Mouse (Mus musculus) forebrain, postnatal 0 days (tissue): ENCODE results near the gene Ngrn. TPM values are rescaled to one million over a fixed set of nuclear protein-coding genes. Genes with fewer than 3 reads are reported as not detected.

Experiments used
- ATAC-seq: fragments of 200-750 bp; cut with Nextera tagmentation; 2 replicates; pipeline ENCODE4 v1.8.0; 2017; ENCODE audit warnings: mild to moderate bottlenecking, moderate library complexity
- DNase-seq: peaks from one replicate; pipeline ENCODE4 v3.0.0-alpha.2; 2015
- H3K27ac ChIP-seq: fragments of 300-500 bp; sonication (generic); 2 replicates; pipeline ENCODE4 v1.5.1; 2014; ENCODE audit warnings: low read depth, mild to moderate bottlenecking, antibody characterized with exemption, low read length, moderate library complexity, mixed read lengths
- H3K27me3 ChIP-seq: fragments of 300-500 bp; sonication (generic); 2 replicates; pipeline ENCODE4 v1.6.1; 2014; ENCODE audit warnings: mild to moderate bottlenecking, low read length, mixed read lengths; ENCODE audit not compliant: insufficient read depth
- H3K36me3 ChIP-seq: fragments of 300-500 bp; sonication (generic); 2 replicates; pipeline ENCODE4 v1.6.1; 2014; ENCODE audit warnings: mild to moderate bottlenecking, moderate library complexity; ENCODE audit not compliant: insufficient read depth
- H3K4me1 ChIP-seq: fragments of 300-500 bp; sonication (generic); 2 replicates; pipeline ENCODE4 v1.6.1; 2014; ENCODE audit warnings: antibody characterized with exemption; ENCODE audit not compliant: insufficient read depth
- H3K4me2 ChIP-seq: fragments of 300-500 bp; sonication (generic); 2 replicates; pipeline ENCODE4 v1.6.1; 2014; ENCODE audit warnings: low read depth, mild to moderate bottlenecking, moderate library complexity
- H3K4me3 ChIP-seq: fragments of 300-500 bp; sonication (generic); 2 replicates; pipeline ENCODE4 v1.5.1; 2014; ENCODE audit warnings: low read depth, low read length, mixed read lengths
- H3K9ac ChIP-seq: fragments of 300-500 bp; sonication (generic); 2 replicates; pipeline ENCODE4 v1.6.1; 2014; ENCODE audit warnings: mild to moderate bottlenecking
- H3K9me3 ChIP-seq: fragments of 300-500 bp; sonication (generic); 2 replicates; pipeline ENCODE4 v1.6.1; 2016; ENCODE audit warnings: low read length
- CTCF ChIP-seq: sonication (generic); IDR thresholded peaks from 2 replicates; pipeline ENCODE4 v1.5.1; 2016; ENCODE audit warnings: antibody characterized with exemption, control low read depth, low read depth
- WGBS: fragments of 180-500 bp; shearing (Covaris S2); extraction: QIAGEN DNeasy Blood & Tissue Kit; methylation state at CpG from one replicate; pipeline ENCODE4 v1.1.7; 2014; 5-methylcytosine and 5-hydroxymethylcytosine counted together
- polyA plus RNA-seq: library from polyadenylated mRNA; unstranded; fragments of >200 nt; fragmentation: Nextera tagmentation; extraction: Ambion mirVana; gene quantifications from 2 replicates; pipeline ENCODE4 v1.2.1, GENCODE M21; 2015
- total RNA-seq: library from RNA; depleted of rRNA; stranded (reverse); fragments of >200 nt; gene quantifications from 2 replicates; pipeline ENCODE4 v1.2.3, GENCODE M21; 2014; rRNA removed

The Ngrn gene
- total RNA-seq (67.2 and 74.9 TPM in 2 replicates), polyA plus RNA-seq (71.4 and 72.0 TPM in 2 replicates)

GRCm38 (mm10) chr7:80260625-80261371 lies at the start of gene Ngrn:
TSS of gene Ngrn (plus strand) at chr7:80261215.
- H3K4me2 ChIP-seq: peak within 1 kb of the TSS; percentile 76
- H3K9me3 ChIP-seq: no peaks in the 10 kb centered on the region
- ATAC-seq: peak; percentile 97

GRCm38 (mm10) chr7:80213604-80214003 lies 47.4 kb upstream of the Ngrn start:
- 90% methylated on average over 7 of the region's 7 CpGs for WGBS

More at GRCm38 (mm10) chr7:80260625-80261371, at the start of gene Ngrn:
- DNase-seq: peak; percentile 91
- H3K27me3 ChIP-seq: peaks cover 19% of the 10 kb centered on the region
- peak within 1 kb of the TSS; percentile 82 for H3K27ac ChIP-seq
- H3K9ac ChIP-seq: peak within 1 kb of the TSS; percentile 78
- 27% methylated on average over 40 of the region's 40 CpGs for WGBS
- peaks cover 7% of the 10 kb centered on the region for H3K4me1 ChIP-seq
- peaks cover 19% of the 10 kb centered on the region for H3K36me3 ChIP-seq
- peak within 1 kb of the TSS; percentile 67 for H3K4me3 ChIP-seq
- TF ChIP-seq CTCF: peak; percentile 56

GRCm38 (mm10) chr7:80214459-80214858 lies 46.6 kb upstream of the Ngrn start:
- no peak for TF ChIP-seq CTCF
- no peaks in the 10 kb centered on the region for H3K27me3 ChIP-seq
- H3K36me3 ChIP-seq: peaks cover 48% of the 10 kb centered on the region
- 75% methylated on average over 8 of the region's 8 CpGs for WGBS
- H3K9me3 ChIP-seq: no peaks in the 10 kb centered on the region
- H3K4me1 ChIP-seq: no peaks in the 10 kb centered on the region
- H3K27ac ChIP-seq: no peak overlapping the region
- H3K9ac ChIP-seq: no peak overlapping the region
- no peak overlapping the region for H3K4me2 ChIP-seq
- H3K4me3 ChIP-seq: no peak overlapping the region
- ATAC-seq (no peak), DNase-seq (no peak)

More at GRCm38 (mm10) chr7:80213604-80214003, 47.4 kb upstream of the Ngrn start:
- Histone ChIP-seq H3K36me3 (peaks cover 39% of the 10 kb centered on the region), H3K4me2 (no peak overlapping the region), H3K9me3 (no peaks in the 10 kb centered on the region), H3K27ac (no peak overlapping the region), H3K4me3 (no peak overlapping the region), H3K27me3 (no peaks in the 10 kb centered on the region), H3K4me1 (no peaks in the 10 kb centered on the region), H3K9ac (no peak overlapping the region)
- ATAC-seq (no peak), DNase-seq (no peak)
- no peak for TF ChIP-seq CTCF

GRCm38 (mm10) chr7:80215398-80215797 lies 45.6 kb upstream of the Ngrn start:
- peaks cover 57% of the 10 kb centered on the region for H3K36me3 ChIP-seq

GRCm38 (mm10) chr7:80216566-80216965 lies 44.4 kb upstream of the Ngrn start:
- H3K36me3 ChIP-seq: peaks cover 68% of the 10 kb centered on the region
- H3K9ac ChIP-seq: no peak overlapping the region
- 69% methylated on average over 8 of the region's 8 CpGs for WGBS
- DNase-seq (peak; percentile 57), ATAC-seq (peak; percentile 61)
- H3K4me3 ChIP-seq: no peak overlapping the region
- H3K9me3 ChIP-seq: no peaks in the 10 kb centered on the region
- TF ChIP-seq CTCF: peak; percentile 21; the same call in 1 of the 2 replicates
- H3K4me2 ChIP-seq: no peak overlapping the region
- H3K27me3 ChIP-seq: no peaks in the 10 kb centered on the region
- no peaks in the 10 kb centered on the region for H3K4me1 ChIP-seq
- H3K27ac ChIP-seq: no peak overlapping the region

More at GRCm38 (mm10) chr7:80215398-80215797, 45.6 kb upstream of the Ngrn start:
- no peaks in the 10 kb centered on the region for H3K4me1 ChIP-seq
- WGBS: 14% methylated on average over 4 of the region's 4 CpGs
- H3K4me2 ChIP-seq: no peak overlapping the region
- H3K27me3 ChIP-seq: no peaks in the 10 kb centered on the region
- H3K9ac ChIP-seq: peak overlapping the region; percentile 35
- peak overlapping the region; percentile 59 for H3K27ac ChIP-seq
- no peak overlapping the region for H3K4me3 ChIP-seq
- no peaks in the 10 kb centered on the region for H3K9me3 ChIP-seq
- peak; percentile 89 for TF ChIP-seq CTCF
- peak; percentile 93 for ATAC-seq
- DNase-seq: peak; percentile 86

GRCm38 (mm10) chr7:80218666-80219065 lies 42.3 kb upstream of the Ngrn start:
- no peak for ATAC-seq
- H3K4me3 ChIP-seq: no peak overlapping the region
- H3K9ac ChIP-seq: no peak overlapping the region
- H3K27me3 ChIP-seq: no peaks in the 10 kb centered on the region
- no peaks in the 10 kb centered on the region for H3K9me3 ChIP-seq
- no peak overlapping the region for H3K27ac ChIP-seq
- TF ChIP-seq CTCF: no peak
- 93% methylated on average over 9 of the region's 9 CpGs for WGBS
- no peaks in the 10 kb centered on the region for H3K4me1 ChIP-seq
- peaks cover 67% of the 10 kb centered on the region for H3K36me3 ChIP-seq
- no peak overlapping the region for H3K4me2 ChIP-seq
- no peak for DNase-seq

- Histone ChIP-seq H3K9ac (no peak overlapping the region), H3K4me1 (no peaks in the 10 kb centered on the region), H3K27ac (no peak overlapping the region), H3K4me2 (no peak overlapping the region), H3K27me3 (no peaks in the 10 kb centered on the region), H3K36me3 (peaks cover 83% of the 10 kb centered on the region), H3K9me3 (no peaks in the 10 kb centered on the region), H3K4me3 (no peak overlapping the region)
- 96% methylated on average over 9 of the region's 9 CpGs for WGBS
- ATAC-seq (no peak), DNase-seq (no peak)
- TF ChIP-seq CTCF: no peak
Measured at GRCm38 (mm10) chr7:80220237-80220797, 40.7 kb upstream of the Ngrn start.
